Mouse (Mus musculus) liver, embryonic 16.5 days (tissue): ENCODE measurements around the gene Cd70. TPM values are rescaled to one million over a fixed set of nuclear protein-coding genes. Genes with fewer than 3 reads are reported as not detected.

ENCODE experiments used
- ATAC-seq: fragments of 200-750 bp; cut with Nextera tagmentation; 2 replicates; pipeline ENCODE4 v1.8.0; 2017; ENCODE audit warnings: low read depth, mild to moderate bottlenecking, moderate number of reproducible peaks, moderate library complexity
- H3K27ac ChIP-seq: fragments of 300-500 bp; sonication (generic); 2 replicates; pipeline ENCODE4 v1.5.1; 2014; ENCODE audit warnings: mild to moderate bottlenecking, low read length
- H3K27me3 ChIP-seq: fragments of 300-500 bp; sonication (generic); 2 replicates; pipeline ENCODE4 v1.6.1; 2014; ENCODE audit warnings: low read depth, low read length, mixed read lengths; ENCODE audit not compliant: control insufficient read depth, insufficient read depth
- H3K36me3 ChIP-seq: fragments of 300-500 bp; sonication (generic); 2 replicates; pipeline ENCODE4 v1.6.1; 2014; ENCODE audit warnings: mild to moderate bottlenecking; ENCODE audit not compliant: control insufficient read depth, insufficient read depth
- H3K4me1 ChIP-seq: fragments of 300-500 bp; sonication (generic); 2 replicates; pipeline ENCODE4 v1.6.1; 2014; ENCODE audit warnings: low read depth, low read length, mixed read lengths; ENCODE audit not compliant: control insufficient read depth
- H3K4me2 ChIP-seq: fragments of 300-500 bp; sonication (generic); 2 replicates; pipeline ENCODE4 v1.6.1; 2014; ENCODE audit warnings: low read depth, low read length, mixed read lengths
- H3K4me3 ChIP-seq: fragments of 300-500 bp; sonication (generic); 2 replicates; pipeline ENCODE4 v1.5.1; 2014; ENCODE audit warnings: low read depth, mild to moderate bottlenecking, low read length
- H3K9ac ChIP-seq: fragments of 300-500 bp; sonication (generic); 2 replicates; pipeline ENCODE4 v1.6.1; 2014; ENCODE audit warnings: low read depth, low read length
- H3K9me3 ChIP-seq: fragments of 300-500 bp; sonication (generic); replicated peaks from 2 replicates; pipeline ENCODE4 v1.6.1; 2016; ENCODE audit warnings: low read length; ENCODE audit not compliant: control insufficient read depth
- WGBS: fragments of 180-500 bp; shearing (Covaris S2); extraction: QIAGEN DNeasy Blood & Tissue Kit; methylation state at CpG from one replicate; pipeline ENCODE4 v1.1.7; 2014; ENCODE audit not compliant: insufficient replicate concordance; 5-methylcytosine and 5-hydroxymethylcytosine counted together
- polyA plus RNA-seq: library from polyadenylated mRNA; unstranded; fragments of >200 nt; fragmentation: Nextera tagmentation; extraction: Ambion mirVana; gene quantifications from 2 replicates; pipeline ENCODE4 v1.2.1, GENCODE M21; 2015

Cd70 gene
- polyA plus RNA-seq, 1 experiment from 2014 or later, result not detected

- H3K4me3 ChIP-seq, result no peak overlapping the region
- H3K9ac ChIP-seq, result no peak overlapping the region
- 70% methylated on average over 11 of the region's 11 CpGs for WGBS
- no peaks in the 10 kb centered on the region for H3K9me3 ChIP-seq
- H3K27me3 ChIP-seq, result no peaks in the 10 kb centered on the region
- no peaks in the 10 kb centered on the region for H3K36me3 ChIP-seq
- no peak overlapping the region for H3K27ac ChIP-seq
- peaks cover 6% of the 10 kb centered on the region for H3K4me1 ChIP-seq
- ATAC-seq, result no peak
- no peak overlapping the region for H3K4me2 ChIP-seq
Observed at GRCm38 (mm10) chr17:57123192-57124118, 26.1 kb downstream of the Cd70 start.

DNA sequence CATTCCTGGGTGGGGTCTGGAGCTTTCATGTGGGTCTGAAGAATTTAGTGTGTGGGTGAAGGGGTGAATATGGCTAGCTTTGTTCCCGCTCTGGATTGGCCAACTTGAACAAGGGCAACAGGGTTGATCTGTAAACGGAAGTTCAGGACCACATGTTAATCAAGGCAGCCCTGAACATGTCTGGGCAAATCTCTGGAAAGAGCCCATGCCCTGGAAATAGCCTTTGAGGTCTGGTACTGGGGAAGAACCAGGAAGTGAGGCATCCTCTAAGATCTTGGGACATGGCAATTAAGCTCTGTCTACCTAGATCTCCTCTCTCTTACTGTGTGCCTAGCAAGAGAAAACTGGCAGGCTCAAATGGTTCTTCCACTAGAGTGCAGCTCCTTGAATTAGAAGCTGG is 27.7 kb downstream of the Cd70 start:
- Histone ChIP-seq H3K9ac (no peak overlapping the region), H3K36me3 (no peaks in the 10 kb centered on the region), H3K27me3 (no peaks in the 10 kb centered on the region; the same call in 1 of the 2 replicates), H3K9me3 (no peaks in the 10 kb centered on the region), H3K4me2 (no peak overlapping the region), H3K4me3 (no peak overlapping the region), H3K27ac (no peak overlapping the region), H3K4me1 (peaks cover 7% of the 10 kb centered on the region)
- ATAC-seq, result no peak
- 50% methylated on average over 2 of the region's 2 CpGs for WGBS

- no peaks in the 10 kb centered on the region; the same call in 1 of the 2 replicates for H3K27me3 ChIP-seq
- peak overlapping the region; percentile 35 for H3K4me2 ChIP-seq
- H3K9me3 ChIP-seq, result no peaks in the 10 kb centered on the region
- no peaks in the 10 kb centered on the region for H3K36me3 ChIP-seq
- WGBS, result 2% methylated on average over 11 of the region's 11 CpGs
- peaks cover 7% of the 10 kb centered on the region for H3K4me1 ChIP-seq
- peak; percentile 76 for ATAC-seq
- no peak overlapping the region for H3K27ac ChIP-seq
- no peak overlapping the region for H3K4me3 ChIP-seq
- no peak overlapping the region for H3K9ac ChIP-seq
Observed at GRCm38 (mm10) chr17:57118524-57119349, 30.8 kb downstream of the Cd70 start.

GRCm38 (mm10) chr17:57116801-57117200 is 32.8 kb downstream of the Cd70 start:
- H3K9me3 ChIP-seq, result no peaks in the 10 kb centered on the region
- H3K36me3 ChIP-seq, result no peaks in the 10 kb centered on the region
- ATAC-seq, result no peak
- no peak overlapping the region for H3K9ac ChIP-seq
- no peaks in the 10 kb centered on the region; the same call in 1 of the 2 replicates for H3K27me3 ChIP-seq
- H3K4me1 ChIP-seq, result peaks cover 7% of the 10 kb centered on the region
- no peak overlapping the region for H3K4me3 ChIP-seq
- WGBS, result 59% methylated on average over 2 of the region's 2 CpGs
- no peak overlapping the region for H3K27ac ChIP-seq
- H3K4me2 ChIP-seq, result no peak overlapping the region

- ATAC-seq, result no peak
- WGBS, result 50% methylated on average over 10 of the region's 10 CpGs
Observed at GRCm38 (mm10) chr17:57112768-57113474, 36.7 kb downstream of the Cd70 start.

GRCm38 (mm10) chr17:57110005-57110404 is 39.6 kb downstream of the Cd70 start:
- Histone ChIP-seq H3K4me2 (no peak overlapping the region), H3K4me1 (no peaks in the 10 kb centered on the region; the same call in none of the 2 replicates), H3K4me3 (no peak overlapping the region), H3K36me3 (no peaks in the 10 kb centered on the region), H3K9ac (no peak overlapping the region), H3K27me3 (peaks cover 14% of the 10 kb centered on the region), H3K27ac (no peak overlapping the region), H3K9me3 (no peaks in the 10 kb centered on the region)
- ATAC-seq, result no peak
- 20% methylated on average over 1 of the region's 1 CpGs for WGBS

More at GRCm38 (mm10) chr17:57112768-57113474, 36.7 kb downstream of the Cd70 start:
- no peaks in the 10 kb centered on the region; the same call in 1 of the 2 replicates for H3K27me3 ChIP-seq
- H3K9ac ChIP-seq, result no peak overlapping the region
- H3K4me1 ChIP-seq, result no peaks in the 10 kb centered on the region
- H3K4me3 ChIP-seq, result no peak overlapping the region
- no peaks in the 10 kb centered on the region for H3K36me3 ChIP-seq
- no peak overlapping the region for H3K4me2 ChIP-seq
- no peak overlapping the region for H3K27ac ChIP-seq
- no peaks in the 10 kb centered on the region for H3K9me3 ChIP-seq

DNA sequence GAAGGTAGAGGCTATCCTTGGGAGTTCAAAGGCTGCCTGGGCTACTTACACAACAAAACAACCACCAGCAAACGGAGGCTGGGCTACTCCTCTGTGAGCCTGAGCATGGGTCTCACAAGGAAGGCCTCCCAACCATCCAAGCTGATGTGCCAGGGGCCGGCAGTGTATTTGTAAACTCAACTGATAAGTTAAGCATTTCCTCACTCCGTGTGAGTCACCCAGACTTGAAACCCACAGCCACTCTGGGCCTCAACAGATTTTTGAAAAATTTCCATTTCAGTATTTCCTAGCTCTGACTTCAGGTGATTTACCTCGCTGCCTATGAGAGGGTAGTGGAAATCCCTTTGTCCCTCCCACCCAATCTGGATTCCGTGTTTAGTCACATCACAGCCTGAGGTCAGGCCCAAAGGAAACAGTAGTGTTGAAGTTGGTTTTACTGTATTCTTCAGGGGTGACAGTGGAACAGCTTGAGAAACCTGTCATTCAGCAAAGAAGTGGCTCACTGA is 40.9 kb downstream of the Cd70 start:
- H3K27ac ChIP-seq, result no peak overlapping the region
- no peak overlapping the region for H3K9ac ChIP-seq
- H3K4me1 ChIP-seq, result no peaks in the 10 kb centered on the region; the same call in none of the 2 replicates
- H3K4me2 ChIP-seq, result no peak overlapping the region
- no peak overlapping the region for H3K4me3 ChIP-seq
- H3K27me3 ChIP-seq, result peaks cover 20% of the 10 kb centered on the region
- H3K9me3 ChIP-seq, result no peaks in the 10 kb centered on the region
- H3K36me3 ChIP-seq, result no peaks in the 10 kb centered on the region
- 37% methylated on average over 5 of the region's 5 CpGs for WGBS
- ATAC-seq, result no peak

GRCm38 (mm10) chr17:57108040-57108665 is 41.4 kb downstream of the Cd70 start:
- H3K4me2 ChIP-seq, result no peak overlapping the region
- 57% methylated on average over 7 of the region's 7 CpGs for WGBS
- no peak for ATAC-seq
- no peak overlapping the region for H3K9ac ChIP-seq
- H3K27ac ChIP-seq, result no peak overlapping the region
- H3K36me3 ChIP-seq, result no peaks in the 10 kb centered on the region
- H3K4me3 ChIP-seq, result no peak overlapping the region
- H3K9me3 ChIP-seq, result no peaks in the 10 kb centered on the region
- peaks cover 20% of the 10 kb centered on the region for H3K27me3 ChIP-seq
- H3K4me1 ChIP-seq, result no peaks in the 10 kb centered on the region; the same call in none of the 2 replicates
